Mouse (Mus musculus) lung, postnatal 0 days (tissue): Measurements from ENCODE around the gene Pcnx2.

Experiments used
- CTCF ChIP-seq: IDR thresholded peaks from 2 replicates; pipeline ENCODE4 v1.5.1; 2016; ENCODE audit warnings: antibody characterized with exemption, mild to moderate bottlenecking
- EP300 ChIP-seq: IDR thresholded peaks from 2 replicates; pipeline ENCODE4 v1.6.1; 2016; ENCODE audit warnings: antibody characterized with exemption, mild to moderate bottlenecking, control low read depth

DNA sequence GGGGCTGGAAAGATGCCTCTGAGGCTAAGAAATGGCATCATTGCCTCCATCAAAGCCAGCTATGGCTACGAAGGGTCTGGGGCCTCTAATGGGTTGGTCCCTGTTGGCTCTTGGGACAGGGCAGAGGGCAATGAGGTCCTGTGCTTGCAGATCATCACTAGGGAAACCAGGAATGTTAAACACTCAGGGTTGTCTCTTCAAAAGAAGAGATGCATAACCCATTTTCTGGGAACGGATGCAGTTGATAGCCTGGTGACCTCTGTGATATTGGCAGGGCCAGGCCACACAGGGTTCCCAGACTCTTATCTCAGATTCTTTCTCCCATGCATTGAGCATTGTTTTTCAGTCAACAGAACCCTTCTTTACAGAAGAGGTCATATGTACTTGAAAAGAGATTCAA, 125.8 kb downstream of the Pcnx2 start:
- TF ChIP-seq EP300 = no peak
- no peak for TF ChIP-seq CTCF
